In genomic region chr3:89598967-89599366, GRCm38 (mm10) we compare ENCODE assay signal across 19 mouse cellular contexts.
A peak's percentile ranks its signal among the peaks of the same experiment; 100 is the strongest.
DNase-seq lines count a peak whose midpoint lies in the region; ATAC-seq and TF ChIP-seq lines count a peak whose summit lies in the region.
"Had no signal": no experiment of that assay in that cellular context is flagged by ENCODE, and none has a peak within 500 bp of the region (broad histone marks: within the 10 kb centered on the region; RNA-seq: fewer than 3 reads in every experiment).

No protein-coding gene starts in this region.

- no peaks in the 10 kb centered on the region for H3K36me3 ChIP-seq in hindbrain, postnatal 0 days (ENCODE audit: insufficient read depth, low read length)
- no peaks in the 10 kb centered on the region for H3K36me3 ChIP-seq in hindbrain, embryonic 10.5 days
- no peaks in the 10 kb centered on the region for H3K36me3 ChIP-seq in lung, postnatal 0 days (ENCODE audit: insufficient read depth, low read length)
- H3K36me3 ChIP-seq: embryonic facial prominence, embryonic 15.5 days; limb, embryonic 10.5 days; midbrain, embryonic 15.5 days; neural tube, embryonic 12.5 days had no signal

- no peak for TF ChIP-seq EP300 in lung, postnatal 0 days (IDR thresholded peaks at IDR 0.05)

- H3K4me2 ChIP-seq in hindbrain, postnatal 0 days (ENCODE audit: low read depth, low read length): no peak overlapping the region
- no peak overlapping the region for H3K4me2 ChIP-seq in lung, postnatal 0 days (replicated peaks; ENCODE audit: low read depth, low read length)
- H3K4me2 ChIP-seq: embryonic facial prominence, embryonic 15.5 days; forebrain, embryonic 13.5 days; hindbrain, embryonic 13.5 days; midbrain, embryonic 15.5 days; neural tube, embryonic 12.5 days had no signal

- H3K27me3 ChIP-seq in hindbrain, postnatal 0 days (ENCODE audit: insufficient read depth, low read length): no peaks in the 10 kb centered on the region
- no peaks in the 10 kb centered on the region for H3K27me3 ChIP-seq in hindbrain, embryonic 10.5 days (ENCODE audit: insufficient read depth, poor library complexity, severe bottlenecking)
- no peaks in the 10 kb centered on the region for H3K27me3 ChIP-seq in lung, postnatal 0 days (replicated peaks; ENCODE audit: insufficient read depth, low read length)
- H3K27me3 ChIP-seq: embryonic facial prominence, embryonic 15.5 days; forebrain, embryonic 13.5 days; hindbrain, embryonic 13.5 days; midbrain, embryonic 15.5 days; neural tube, embryonic 12.5 days had no signal

- no peak for ATAC-seq in hindbrain, postnatal 0 days
- no peak for ATAC-seq in lung, postnatal 0 days
- ATAC-seq: forebrain, embryonic 13.5 days; midbrain, embryonic 15.5 days had no signal

- H3K9me3 ChIP-seq in hindbrain, postnatal 0 days (ENCODE audit: low read length): no peaks in the 10 kb centered on the region
- peaks cover 9% of the 10 kb centered on the region; the same call in 1 of the 2 replicates for H3K9me3 ChIP-seq in hindbrain, embryonic 10.5 days
- H3K9me3 ChIP-seq in lung, postnatal 0 days (ENCODE audit: low read length): no peaks in the 10 kb centered on the region
- H3K9me3 ChIP-seq: embryonic facial prominence, embryonic 15.5 days; limb, embryonic 10.5 days; midbrain, embryonic 15.5 days had no signal

- H3K4me3 ChIP-seq in hindbrain, postnatal 0 days (ENCODE audit: low read length): no peak overlapping the region
- no peak overlapping the region for H3K4me3 ChIP-seq in hindbrain, embryonic 10.5 days
- H3K4me3 ChIP-seq in lung, postnatal 0 days (ENCODE audit: low read depth, low read length): no peak overlapping the region
- H3K4me3 ChIP-seq: embryonic facial prominence, embryonic 15.5 days; forebrain, embryonic 13.5 days; hindbrain, embryonic 13.5 days; limb, embryonic 10.5 days; midbrain, embryonic 15.5 days; neural tube, embryonic 12.5 days had no signal

- TF ChIP-seq CTCF in hindbrain, postnatal 0 days (IDR thresholded peaks at IDR 0.05; ENCODE audit: low read depth): peak; percentile 38
- peak; percentile 37 for TF ChIP-seq CTCF in lung, postnatal 0 days (IDR thresholded peaks at IDR 0.05)

- no peak overlapping the region for H3K27ac ChIP-seq in hindbrain, postnatal 0 days
- H3K27ac ChIP-seq in hindbrain, embryonic 10.5 days: no peak overlapping the region
- H3K27ac ChIP-seq in lung, postnatal 0 days (ENCODE audit: low read length): no peak overlapping the region
- H3K27ac ChIP-seq: embryonic facial prominence, embryonic 15.5 days; forebrain, embryonic 13.5 days; hindbrain, embryonic 13.5 days; limb, embryonic 10.5 days; midbrain, embryonic 15.5 days; neural tube, embryonic 12.5 days had no signal

- 95% methylated on average over 7 of the region's 7 CpGs for WGBS in hindbrain, postnatal 0 days
- 91% methylated on average over 7 of the region's 7 CpGs for WGBS in hindbrain, embryonic 10.5 days
- 96% methylated on average over 7 of the region's 7 CpGs for WGBS in lung, postnatal 0 days

- no peak overlapping the region for H3K9ac ChIP-seq in hindbrain, postnatal 0 days (replicated peaks; ENCODE audit: low read length)
- H3K9ac ChIP-seq in lung, postnatal 0 days (replicated peaks; ENCODE audit: low read depth): no peak overlapping the region
- H3K9ac ChIP-seq: embryonic facial prominence, embryonic 15.5 days; forebrain, embryonic 13.5 days; hindbrain, embryonic 13.5 days; midbrain, embryonic 15.5 days; neural tube, embryonic 12.5 days had no signal

- H3K4me1 ChIP-seq in hindbrain, postnatal 0 days (ENCODE audit: insufficient read depth, low read length): peaks cover 3% of the 10 kb centered on the region; the same call in 1 of the 2 replicates
- peaks cover 17% of the 10 kb centered on the region for H3K4me1 ChIP-seq in hindbrain, embryonic 10.5 days (replicated peaks)
- H3K4me1 ChIP-seq in lung, postnatal 0 days (ENCODE audit: insufficient read depth, low read depth, low read length): no peaks in the 10 kb centered on the region

- no peak for DNase-seq in hindbrain, postnatal 0 days (ENCODE audit: low spot score)
- DNase-seq in hindbrain, embryonic 10.5 days (ENCODE audit: low spot score): no peak
- no peak for DNase-seq in lung, postnatal 0 days (ENCODE audit: low spot score)
- DNase-seq in lung, postnatal 25 days (ENCODE audit: low spot score): no peak
- DNase-seq in R1 (ENCODE audit: low read depth, low spot score): peak; percentile 80
- peak; percentile 69 for DNase-seq in testis, postnatal 14 days (ENCODE audit: low spot score)
- no peak for DNase-seq in spleen, postnatal 4 days (ENCODE audit: low spot score in 2 of 2)
- no peak for DNase-seq in frontal cortex, postnatal 36 days (ENCODE audit: low spot score in 2 of 2)
- DNase-seq: adrenal gland, adult 8-10 months; cerebellum, adult 9-11 months; heart, adult 18-20 months; kidney, adult 18-20 months; right cerebral cortex, postnatal 25 days had no signal

Comparison
In these comparisons a context has a peak if more than half of its experiments do, and no peak if none do; other contexts are left out.
1. DNase-seq: peak in R1 (single experiment) and testis, postnatal 14 days (single experiment); none in hindbrain, postnatal 0 days (single experiment), hindbrain, embryonic 10.5 days (single experiment), lung, postnatal 0 days (single experiment), lung, postnatal 25 days (single experiment), spleen, postnatal 4 days (0 of 2) and frontal cortex, postnatal 36 days (0 of 2).